Mouse (Mus musculus): ENCODE measurements around the gene Hic2.

Hic2 gene

DNA sequence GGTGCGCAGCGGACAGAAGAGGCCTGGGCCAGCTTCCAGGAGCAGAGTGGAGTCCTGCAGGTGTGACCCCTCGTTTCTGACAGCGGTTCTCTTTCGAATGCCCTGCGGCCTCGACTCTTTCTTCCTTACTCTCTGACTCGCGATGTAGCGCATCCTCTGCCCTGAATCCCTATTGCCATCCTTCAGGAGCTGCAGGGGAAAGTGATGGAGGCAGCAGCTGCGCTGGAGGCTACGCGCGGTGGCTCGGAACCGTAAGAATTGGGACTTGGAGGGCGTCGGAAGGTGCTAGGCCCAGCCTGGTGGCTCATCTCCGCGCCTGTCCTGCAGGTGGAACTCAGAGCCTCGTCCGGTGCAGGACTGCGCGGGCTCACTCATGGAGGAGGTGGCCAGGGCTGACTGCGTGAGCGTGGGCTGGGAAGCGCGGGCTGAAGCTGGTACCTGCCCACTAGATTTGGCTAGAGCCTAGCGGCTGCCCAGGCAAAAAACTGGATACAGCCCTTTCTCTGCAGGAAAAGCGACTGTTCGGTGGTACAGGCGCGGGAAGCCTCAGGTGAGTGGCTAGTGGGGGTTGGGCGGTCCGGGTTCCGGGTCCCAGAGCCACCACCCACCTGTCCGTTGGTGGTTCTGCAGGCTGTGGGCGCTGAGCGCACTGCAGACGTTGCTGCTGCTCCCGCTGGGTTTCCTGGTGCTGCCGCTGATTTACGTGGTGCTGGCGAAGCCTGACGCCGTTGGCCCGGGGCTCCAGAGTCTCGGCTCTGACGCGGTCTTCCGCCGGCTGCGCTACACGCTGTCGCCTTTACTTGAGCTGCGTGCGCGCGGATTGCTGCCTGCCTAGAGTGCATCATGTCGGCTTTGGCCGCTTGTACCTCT, 44.2 kb downstream of the Hic2 start:
- peak; percentile 47 to 48 for DNase-seq

DNA sequence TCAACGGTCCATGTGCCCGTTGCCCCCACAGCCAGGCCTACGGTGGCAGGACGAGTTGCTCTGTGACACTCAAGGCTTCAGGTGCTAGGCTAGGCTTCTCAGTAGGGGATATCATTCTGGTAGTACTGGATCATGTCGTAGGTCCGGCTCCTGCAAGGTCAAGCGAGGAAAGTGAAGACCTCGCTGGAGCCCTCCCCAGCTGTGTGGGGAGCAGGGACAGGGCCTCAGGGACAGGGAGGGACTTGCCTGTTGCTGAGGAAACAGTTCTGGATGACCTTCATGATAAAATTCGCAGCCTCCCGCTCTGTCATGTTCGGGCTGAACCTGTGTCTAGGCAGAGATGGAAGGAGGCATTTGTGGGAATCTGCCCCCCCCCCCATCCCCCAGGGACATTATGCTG, 47.1 kb downstream of the Hic2 start:
- DNase-seq = no peak

DNA sequence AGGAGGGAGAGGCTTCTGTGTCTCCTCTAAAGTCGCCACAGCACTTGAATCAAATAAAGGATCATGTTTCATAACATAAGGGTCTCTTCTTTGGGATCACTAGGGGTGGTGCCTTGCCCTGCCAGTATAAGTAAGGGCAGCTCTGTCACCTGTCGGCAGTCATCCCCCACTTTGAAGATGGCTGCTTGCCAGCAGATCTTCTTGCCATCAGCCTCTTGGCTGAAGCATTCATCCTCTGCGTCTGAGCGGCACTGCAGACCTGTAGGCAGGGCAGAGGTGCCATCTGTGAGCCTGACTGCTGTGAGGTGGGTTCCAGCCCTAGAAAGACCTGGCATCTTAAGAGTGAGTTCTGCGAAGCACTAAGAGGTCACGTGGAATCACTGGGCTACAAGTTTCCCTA, 49.8 kb downstream of the Hic2 start:
- DNase-seq = no peak

DNA sequence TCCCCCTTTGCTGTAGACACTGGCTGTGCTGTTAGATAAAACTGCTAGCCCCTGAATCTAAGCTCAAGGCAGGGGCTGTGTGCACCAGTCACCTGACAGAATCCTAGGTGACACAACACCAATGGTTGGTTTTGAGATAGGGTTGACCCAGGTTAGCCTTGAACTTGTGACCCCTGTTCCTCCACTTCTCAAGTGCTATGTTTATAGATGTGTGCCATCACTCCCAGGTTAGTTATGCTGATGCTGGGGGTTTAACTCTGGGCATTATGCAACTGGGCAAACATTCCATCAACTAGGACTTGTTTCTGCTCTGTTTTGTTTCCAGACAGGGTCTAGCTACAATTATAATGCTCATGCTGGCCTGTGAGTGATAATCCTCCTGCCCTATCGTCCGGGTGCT, 53.7 kb downstream of the Hic2 start:
- no peak for DNase-seq

DNA sequence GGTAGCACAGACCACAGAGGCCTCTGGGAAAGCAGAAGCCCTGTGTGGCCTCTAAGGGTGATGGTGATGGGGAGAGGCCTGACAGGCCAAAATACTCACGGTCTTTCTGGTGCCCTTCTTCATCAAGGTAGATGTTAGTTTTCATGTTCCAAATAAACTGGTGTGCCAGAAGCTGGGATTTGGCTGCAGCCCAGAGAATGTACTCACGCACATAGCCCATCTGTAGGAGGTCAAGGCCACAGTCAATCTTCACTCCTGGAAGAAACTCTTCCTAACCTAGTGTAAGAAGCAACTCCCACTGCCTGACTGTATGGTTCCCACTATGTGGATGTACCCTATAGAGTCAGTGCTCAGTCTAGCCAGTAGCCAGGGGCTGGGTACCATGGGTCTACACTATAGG, 57.6 kb downstream of the Hic2 start:
- DNase-seq = no peak

DNA sequence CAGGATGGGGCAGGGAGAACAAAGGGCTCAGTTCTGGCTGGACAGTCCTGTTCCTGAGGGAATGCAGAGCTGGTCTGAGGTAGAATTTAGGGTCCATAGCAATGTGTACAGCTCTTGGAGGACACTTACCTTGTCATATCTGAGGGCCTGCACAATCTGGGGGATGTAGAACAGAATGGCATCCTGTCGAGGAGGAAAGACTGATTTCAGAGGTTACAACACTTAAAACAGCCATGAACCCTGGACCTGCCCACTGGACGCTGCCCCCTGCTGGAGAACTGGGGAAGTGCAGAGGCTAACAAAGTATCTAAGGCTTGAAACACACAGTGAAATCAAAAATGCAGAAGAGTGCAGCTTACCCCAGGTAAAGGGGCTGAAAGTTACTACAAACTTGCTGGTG, 59.4 kb downstream of the Hic2 start:
- DNase-seq = peak; percentile 91 to 92

DNA sequence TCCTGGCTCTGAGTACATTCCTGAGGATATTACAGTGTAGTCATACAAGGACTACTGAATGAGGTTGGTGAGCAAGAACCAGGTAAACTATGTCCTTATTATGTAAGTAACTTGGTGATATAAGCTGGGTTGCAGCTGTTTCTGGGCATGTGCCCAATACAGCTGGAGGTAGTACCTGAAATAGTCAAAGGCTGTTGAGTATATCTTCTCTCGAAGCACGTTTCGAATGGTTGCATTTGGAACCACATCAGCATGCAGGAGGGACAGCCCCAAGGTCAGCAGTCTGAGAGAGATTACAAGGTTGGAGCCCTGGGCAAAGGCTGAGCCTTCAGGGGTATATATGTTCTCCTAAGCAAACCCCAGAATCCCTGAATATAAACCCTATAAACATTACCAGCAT, 67.4 kb downstream of the Hic2 start:
- no peak for DNase-seq

DNA sequence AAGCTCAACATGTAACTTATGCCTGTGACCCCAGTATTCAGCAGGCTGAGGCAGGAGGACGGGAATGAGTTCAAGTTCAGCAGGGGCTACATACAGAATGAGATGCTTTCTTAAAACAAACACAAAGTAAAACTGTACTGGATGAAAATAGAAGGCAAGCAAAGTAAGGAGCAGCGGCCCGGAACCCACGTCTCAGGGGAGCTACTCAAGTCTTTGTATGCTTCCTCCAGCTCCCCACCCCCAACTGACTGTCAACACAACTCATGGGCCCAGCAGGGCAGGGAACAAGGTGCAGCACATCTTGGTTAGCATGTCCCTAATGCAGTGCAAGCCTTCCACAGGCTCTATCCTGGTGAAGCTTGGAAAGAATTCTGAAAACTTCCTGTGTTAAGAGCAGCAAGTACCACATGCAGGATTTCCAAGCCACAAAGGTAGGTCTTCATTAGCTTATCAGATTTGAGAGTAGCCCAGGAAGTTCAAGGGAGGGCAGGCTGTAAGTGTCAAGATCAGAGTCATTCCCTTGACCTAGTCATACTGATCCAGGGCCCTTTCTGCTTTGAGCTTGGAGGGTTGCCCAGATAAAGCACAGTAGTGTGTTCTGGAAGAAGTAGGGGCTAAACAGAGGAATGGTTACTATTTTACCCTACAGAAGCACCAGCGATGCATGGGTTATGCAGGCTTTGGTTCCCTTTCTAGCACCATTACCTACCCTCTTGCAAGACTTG, 70.3 kb downstream of the Hic2 start:
- DNase-seq = peak; percentile 32 to 33

DNA sequence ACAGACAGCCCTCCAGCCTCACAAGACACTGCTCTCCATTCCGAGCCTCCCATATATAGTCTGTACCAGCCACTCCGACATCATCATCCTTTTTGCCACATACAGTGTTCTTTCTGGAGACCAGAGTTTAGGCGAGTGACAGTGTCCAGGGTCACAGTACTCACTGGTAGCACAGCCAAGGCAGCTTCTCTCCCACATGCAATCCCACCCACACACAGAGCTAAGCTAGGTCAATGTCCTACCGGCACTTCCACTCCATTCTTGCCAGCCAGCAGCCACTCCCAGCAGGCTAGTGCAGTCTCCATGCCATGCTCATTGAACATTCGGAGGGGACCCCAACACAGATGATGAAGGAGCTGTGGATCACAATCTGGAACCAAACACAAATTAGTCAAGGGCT, 74.1 kb downstream of the Hic2 start:
- no peak for DNase-seq

DNA sequence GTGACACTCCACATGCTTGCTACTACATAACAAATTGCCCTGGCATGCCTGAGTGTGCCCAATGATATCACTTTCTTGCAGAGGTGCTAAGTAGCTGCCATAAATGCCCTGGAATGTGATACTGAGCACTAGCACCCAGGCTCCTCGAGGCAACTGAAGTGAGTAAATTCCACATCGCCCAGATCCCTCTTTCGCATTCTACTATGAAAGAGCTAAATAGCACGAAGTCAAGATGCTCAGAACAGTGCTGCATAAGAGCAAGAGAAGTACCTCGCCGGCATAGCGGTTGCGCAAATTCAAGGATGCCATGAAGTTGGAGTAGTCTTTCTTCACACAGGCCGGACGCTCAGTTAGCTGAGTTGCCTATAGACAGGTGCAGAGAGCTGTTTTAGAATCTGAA, 75.7 kb downstream of the Hic2 start:
- DNase-seq = no peak

DNA sequence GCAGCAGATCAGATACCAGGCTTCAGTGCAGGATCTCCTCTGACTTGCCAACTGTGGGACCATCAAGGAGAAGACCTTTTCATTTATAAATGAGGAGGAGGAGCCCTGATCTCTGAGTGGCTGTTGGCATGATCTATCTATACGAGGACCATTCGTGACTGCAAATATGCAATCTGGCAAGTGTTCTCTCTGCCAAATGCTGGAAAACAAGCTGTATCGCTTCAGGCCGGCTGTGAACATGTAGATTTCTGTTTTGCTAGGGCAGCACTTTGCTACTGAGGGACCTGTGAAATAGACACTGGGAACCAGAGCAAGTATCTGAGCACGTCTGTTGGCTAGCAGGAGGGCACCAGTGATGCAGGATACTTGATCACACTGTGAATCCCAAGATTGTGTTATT, 79.2 kb downstream of the Hic2 start:
- no peak for DNase-seq
